Mouse (Mus musculus) layer of hippocampus, adult 11-12 months (tissue): ENCODE data around the gene Pam16.

Experiments used
- DNase-seq: peaks from one replicate; pipeline ENCODE4 v3.0.0; 2022; ENCODE audit warnings: low spot score

Pam16 gene

DNA sequence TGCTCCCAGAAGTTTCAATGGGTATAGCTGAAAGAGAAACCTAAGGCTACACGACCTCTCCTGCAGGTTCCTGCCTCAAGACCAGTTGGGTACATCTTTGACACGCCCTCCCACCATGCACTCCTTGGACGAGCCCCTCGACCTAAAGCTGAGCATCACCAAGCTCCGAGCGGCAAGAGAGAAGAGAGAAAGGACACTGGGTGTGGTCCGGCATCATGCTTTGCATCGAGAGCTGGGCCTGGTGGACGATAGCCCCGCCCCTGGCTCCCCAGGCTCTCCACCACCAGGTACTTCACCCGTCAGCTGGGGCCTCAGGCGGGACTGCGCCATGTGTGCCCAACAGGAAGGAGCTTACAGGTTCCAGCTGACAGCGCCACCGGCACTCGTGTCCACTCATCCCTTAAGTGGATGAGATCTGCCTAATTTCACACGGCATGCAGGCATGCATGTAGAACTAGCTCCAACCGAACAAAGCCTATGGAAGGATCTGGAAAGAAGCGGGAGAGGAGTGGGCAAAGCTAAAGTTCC lies 16.2 kb downstream of the Pam16 start:
- no peak for DNase-seq

DNA sequence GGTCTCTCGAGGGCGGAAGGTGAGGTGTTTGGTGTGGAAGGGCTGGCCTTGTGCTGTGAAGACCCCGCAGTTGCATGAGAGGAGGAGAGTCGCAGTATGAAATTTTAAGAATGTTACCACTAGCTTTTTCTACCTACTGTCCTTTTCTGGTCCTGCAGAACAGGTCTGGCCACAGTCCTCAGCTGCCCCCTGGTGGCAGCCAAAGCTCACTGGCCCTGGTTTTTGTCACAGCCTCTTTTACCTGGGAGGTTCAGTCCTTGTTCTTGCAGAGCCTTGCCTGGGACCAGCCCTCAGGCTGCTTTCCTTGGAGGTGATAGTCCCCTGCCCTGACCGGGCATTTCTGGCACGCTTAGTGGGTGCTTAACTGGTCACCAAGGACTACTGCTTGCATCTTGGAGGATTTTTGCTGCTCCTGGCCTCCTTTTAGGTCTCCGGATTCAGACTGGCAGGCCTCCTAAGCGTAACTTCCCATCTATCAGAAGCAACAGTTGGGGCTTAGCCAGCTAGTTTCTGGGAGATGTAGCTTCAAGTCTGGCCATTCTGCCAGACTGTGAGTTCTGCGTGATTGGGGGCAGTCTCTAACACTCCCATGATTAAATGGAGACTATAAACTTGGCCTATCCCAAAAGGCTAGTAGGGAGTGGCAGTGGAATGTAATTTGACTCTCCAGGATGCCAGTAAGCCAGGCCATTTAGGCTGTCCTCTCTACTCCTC lies 16.8 kb downstream of the Pam16 start:
- DNase-seq = peak; percentile 83

GRCm38 (mm10) chr16:4606431-4607084 lies 18.2 kb downstream of the Pam16 start:
- no peak for DNase-seq

DNA sequence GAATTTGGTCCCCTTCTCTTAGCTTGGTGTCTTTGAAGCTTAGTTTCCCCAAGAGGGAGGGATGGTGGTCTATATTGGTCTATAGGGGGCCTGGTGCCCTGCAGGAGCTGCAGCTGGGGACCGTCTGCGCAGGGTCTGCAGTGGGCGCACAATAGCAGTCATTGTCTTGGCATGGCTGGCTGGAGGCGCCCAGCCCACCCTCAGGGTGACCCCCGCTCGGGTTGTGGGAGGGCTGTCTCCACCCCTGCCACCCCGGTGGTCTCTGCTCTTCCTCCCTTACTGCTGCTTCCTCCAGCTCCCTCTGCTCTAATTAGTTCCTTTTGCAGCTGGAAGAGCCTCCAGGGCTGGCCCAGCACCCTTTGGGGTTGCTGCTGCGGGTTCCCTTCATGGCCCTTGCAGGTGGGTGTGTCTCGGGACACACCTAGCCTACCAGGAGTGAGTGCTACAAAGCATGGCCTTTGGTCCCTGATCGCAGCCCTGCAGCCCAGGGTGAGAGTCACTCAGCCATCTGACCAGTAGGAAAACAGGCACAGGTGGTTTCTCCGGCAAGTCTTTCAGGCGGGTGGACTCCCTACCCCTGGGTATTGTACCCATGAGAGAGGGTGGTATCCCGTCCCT lies 19.2 kb downstream of the Pam16 start:
- DNase-seq = no peak

- no peak for DNase-seq
These were observed 20.4 kb downstream of the Pam16 start for GRCm38 (mm10) chr16:4604293-4604837.

GRCm38 (mm10) chr16:4603453-4603837 lies 21.3 kb downstream of the Pam16 start:
- no peak for DNase-seq

DNA sequence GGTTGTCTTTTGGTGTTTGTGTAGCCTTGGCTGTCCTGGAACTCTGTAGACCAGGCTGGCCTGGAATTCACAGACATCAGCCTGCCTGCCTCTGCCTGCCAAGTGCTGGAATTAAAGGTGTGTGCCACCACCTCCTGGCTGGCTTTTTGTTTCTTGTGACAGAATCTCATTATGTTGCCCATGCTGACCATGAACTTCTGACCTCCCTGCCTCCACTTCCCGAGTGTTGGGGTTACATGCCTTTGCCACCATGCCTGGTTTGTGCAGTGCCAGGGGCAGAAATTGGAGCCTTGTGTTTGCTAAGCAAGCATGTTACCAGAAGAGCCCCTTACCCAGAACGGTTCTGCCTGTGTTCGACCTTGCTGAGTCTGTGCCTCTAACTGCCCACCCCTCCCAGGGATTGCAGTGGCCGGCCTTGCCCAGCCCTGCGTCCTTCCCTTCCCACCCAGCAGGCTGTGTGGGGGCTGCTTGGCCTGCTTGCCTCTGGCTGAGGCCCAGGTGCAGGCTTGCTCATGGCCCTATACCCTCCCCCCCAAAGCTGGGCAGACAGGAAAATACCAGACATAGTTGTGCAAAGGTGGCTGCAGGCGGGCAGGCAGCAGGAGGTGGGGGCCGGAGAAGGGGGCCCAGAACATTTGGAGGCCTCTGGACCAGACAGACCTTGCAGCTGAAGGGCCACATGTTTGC lies 21.9 kb downstream of the Pam16 start:
- no peak for DNase-seq

- no peak for DNase-seq
These were observed 22.6 kb downstream of the Pam16 start for GRCm38 (mm10) chr16:4602189-4602588.

GRCm38 (mm10) chr16:4600701-4601310 lies 24.0 kb downstream of the Pam16 start:
- DNase-seq = no peak

- DNase-seq = no peak
These were observed 25.2 kb downstream of the Pam16 start for GRCm38 (mm10) chr16:4599616-4600015.

DNA sequence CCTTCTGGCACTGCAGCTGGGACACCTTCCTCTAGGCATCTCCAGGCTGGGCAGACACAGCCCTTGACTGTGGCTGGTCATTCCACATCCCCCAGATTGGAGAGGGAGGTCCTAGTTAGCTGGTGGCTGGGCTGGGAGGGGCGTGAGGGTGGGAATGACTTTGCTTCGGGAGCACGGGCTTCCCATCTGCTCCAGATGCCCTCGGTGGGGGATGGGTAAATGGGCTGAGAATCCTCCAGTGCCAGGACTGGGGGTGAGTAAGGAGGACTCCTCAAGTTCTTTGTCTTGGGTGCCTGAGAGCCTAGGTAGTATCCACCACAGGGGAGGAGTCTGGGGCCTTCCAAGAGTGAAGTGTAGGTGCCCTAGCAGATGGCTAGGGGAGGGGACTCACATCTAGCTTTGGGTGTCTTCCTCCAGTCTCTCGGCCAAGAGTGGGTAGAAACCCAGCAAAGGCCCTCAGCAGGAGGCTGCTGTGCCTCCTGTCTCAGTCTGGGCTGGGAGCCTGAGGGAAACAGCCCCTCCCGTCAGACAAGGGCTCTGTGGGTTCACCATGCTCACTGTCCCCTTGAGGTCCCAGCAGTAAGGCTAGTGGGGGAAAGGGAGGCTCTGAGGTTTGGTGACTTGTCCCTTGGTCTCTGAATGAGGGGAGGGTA lies 25.8 kb downstream of the Pam16 start:
- no peak for DNase-seq

DNA sequence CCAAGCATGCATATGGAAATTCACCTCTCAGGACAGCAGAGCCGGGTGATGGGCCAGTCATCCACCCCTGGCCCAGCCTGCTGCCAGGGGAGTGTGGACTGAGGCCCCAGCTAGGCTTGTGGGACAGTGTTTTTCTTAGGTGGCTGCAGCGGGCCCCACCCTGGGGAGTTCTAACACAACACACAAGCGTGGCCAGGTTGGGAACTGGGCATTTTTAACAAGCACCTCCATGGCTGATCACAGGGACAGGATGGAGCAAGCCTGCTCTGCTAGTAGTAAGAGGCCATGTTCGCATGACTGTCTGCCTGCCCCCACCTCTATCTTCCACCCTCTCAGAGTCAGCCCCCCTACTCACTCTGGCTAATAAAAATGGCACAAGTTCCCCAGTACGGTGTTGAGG lies 26.7 kb downstream of the Pam16 start:
- DNase-seq = no peak

DNA sequence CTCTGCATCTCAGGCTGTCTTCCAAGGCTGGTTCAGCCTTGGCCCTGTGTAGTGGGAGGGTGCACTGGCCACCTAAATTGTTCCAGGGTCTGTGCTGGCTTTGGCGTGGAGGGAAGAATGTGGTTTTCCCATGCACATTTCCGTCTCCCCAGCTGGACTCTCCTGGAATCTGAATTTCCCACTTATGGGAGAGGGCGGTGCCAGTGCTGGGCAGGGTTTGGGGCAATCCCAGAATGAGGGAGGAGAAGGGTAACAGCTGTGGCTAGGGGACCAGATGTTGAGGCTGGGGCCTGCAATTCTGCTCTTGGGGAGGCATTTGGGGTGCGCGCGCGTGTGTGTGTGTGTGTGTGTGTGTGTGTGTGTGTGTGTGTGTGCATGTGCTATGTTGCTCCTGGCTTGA lies 27.5 kb downstream of the Pam16 start:
- no peak for DNase-seq

- no peak for DNase-seq
These were observed 28.0 kb downstream of the Pam16 start for GRCm38 (mm10) chr16:4596836-4597235.

- no peak for DNase-seq
These were observed 28.6 kb downstream of the Pam16 start for GRCm38 (mm10) chr16:4596141-4596728.

DNA sequence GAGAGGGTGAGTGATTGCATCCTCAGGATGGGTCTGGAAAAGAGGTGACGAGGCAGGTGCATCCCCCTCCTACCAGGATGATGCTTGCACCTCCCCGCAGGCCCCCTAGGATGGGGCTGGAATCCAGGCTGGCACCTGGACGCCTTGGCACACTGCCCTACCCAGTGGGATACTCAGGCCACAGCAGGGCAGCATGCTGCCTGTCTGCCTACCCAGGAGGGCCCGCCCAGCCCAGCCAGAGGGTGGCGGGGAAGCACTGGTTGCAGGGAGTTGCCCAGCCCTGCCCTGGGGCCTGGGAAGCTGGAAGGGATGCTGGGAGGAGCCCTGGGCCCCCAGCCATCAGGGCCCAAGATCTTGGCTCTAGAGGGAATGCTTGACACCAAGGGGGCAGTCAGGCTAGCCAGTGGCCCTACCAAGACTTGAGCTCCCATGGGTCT lies 29.2 kb downstream of the Pam16 start:
- DNase-seq = no peak

- no peak for DNase-seq
These were observed 29.8 kb downstream of the Pam16 start for GRCm38 (mm10) chr16:4594814-4595526.

DNA sequence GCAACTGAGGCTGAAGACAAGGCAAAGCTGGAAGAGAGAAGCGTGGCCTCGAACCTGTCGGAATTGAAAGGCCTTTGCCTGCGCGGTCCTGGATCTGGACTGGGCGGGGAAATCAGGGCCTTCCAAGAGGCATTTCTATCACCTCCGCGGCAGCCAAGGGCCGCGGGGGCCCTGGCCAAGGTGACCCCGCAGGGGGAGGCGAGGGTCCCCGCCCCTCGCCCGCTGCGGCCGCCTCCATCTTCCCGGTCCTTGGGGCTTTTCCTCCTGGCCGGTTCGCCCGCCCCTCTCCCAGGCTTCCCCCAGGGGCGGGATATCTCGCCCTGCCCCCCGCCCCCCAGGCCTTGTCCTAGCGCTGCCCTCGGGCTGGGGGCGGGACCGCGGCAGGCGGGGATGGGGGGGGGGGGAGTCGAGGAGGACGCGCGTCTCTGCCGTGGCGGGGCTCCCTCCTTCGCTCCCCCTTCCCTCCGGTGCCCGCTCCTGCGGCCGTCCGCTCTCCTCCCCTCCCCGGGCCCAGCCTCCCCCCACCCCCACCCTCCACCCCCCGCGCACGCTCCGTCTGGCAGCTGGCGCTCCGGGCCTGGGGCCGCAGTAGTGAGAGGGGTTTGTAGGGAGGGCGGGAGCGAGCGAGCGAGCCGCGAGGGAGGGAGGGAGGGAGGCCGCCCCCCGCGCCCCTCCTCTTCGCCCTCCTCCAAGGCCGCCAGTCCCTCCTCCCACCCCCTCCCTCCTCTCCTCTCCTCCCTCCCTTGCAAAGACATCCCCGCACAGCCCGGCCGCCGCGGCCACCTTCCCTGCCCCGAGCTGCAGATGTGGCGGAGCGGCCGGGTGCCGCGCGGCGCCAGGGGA lies 30.6 kb downstream of the Pam16 start, which contains the start of gene Glis2:
Glis2 (plus strand) TSS at position 743 of the 843 bp plus-strand sequence.
- DNase-seq = no peak
